Mouse (Mus musculus): Measurements from ENCODE around the gene Zbtb9. TPM values are rescaled to one million over a fixed set of nuclear protein-coding genes. Genes with fewer than 3 reads are reported as not detected.

Gene Zbtb9
- total and polyA plus RNA-seq, 2 experiments from 2014 or later = 6.6 to 21.4 TPM

- peak overlapping the region; percentile 77 for H3K4me3 ChIP-seq (ENCODE audit: low read length)
- H3K36me3 ChIP-seq (ENCODE audit: insufficient read depth, low read length) = peaks cover 11% of the 10 kb centered on the region; the same call in 1 of the 2 replicates
- peak; percentile 25; the same call in 1 of the 2 replicates for ATAC-seq
- peak overlapping the region; percentile 91 for H3K27ac ChIP-seq
- peak overlapping the region; percentile 97 for H3K9ac ChIP-seq (replicated peaks; ENCODE audit: low read length)
- H3K9me3 ChIP-seq (ENCODE audit: low read length) = no peaks in the 10 kb centered on the region
- TF ChIP-seq CTCF (IDR thresholded peaks at IDR 0.05; ENCODE audit: low read depth) = 0 out of 2 replicates have a peak, but pooled peaks have one; percentile 5
- no peaks in the 10 kb centered on the region for H3K27me3 ChIP-seq (ENCODE audit: insufficient read depth, low read length)
- WGBS = 30% methylated on average over 12 of the region's 12 CpGs
- peak; percentile 66 for DNase-seq (ENCODE audit: low spot score)
- H3K4me2 ChIP-seq (ENCODE audit: low read depth, low read length) = peak overlapping the region; percentile 82
- H3K4me1 ChIP-seq (ENCODE audit: insufficient read depth, low read length) = peaks cover 10% of the 10 kb centered on the region
Measured at GRCm38 (mm10) chr17:27027460-27028283, 54.7 kb downstream of the Zbtb9 start.

DNA sequence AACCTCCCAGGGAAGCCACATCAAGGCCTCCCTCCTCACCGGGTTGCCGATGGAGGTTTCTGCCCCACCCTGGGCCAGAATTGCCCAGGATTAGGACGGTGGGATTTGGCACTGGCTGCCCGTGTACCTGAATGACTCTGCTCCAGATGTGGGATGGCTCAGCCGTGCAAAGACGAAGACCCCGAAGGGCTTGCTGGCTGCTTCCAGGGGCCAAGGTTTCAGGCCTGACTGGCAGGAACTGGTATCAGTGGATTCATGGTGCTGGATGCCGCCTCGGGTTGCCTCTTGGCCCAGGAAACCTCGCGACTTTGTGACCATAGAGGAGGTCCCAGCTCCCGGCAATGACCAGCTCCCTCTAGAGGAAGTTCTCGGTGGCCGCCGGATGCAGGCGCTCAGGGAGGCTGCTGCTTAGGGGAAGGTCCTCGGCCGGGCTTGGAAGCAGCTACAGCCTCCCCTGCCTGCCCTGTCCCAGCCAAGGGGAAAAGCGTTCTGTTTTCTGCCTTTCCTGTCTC, 55.4 kb downstream of the Zbtb9 start:
- Histone ChIP-seq H3K4me2 (ENCODE audit: low read depth, low read length) (peak overlapping the region; percentile 82), H3K36me3 (ENCODE audit: insufficient read depth, low read length) (peaks cover 10% of the 10 kb centered on the region; the same call in 1 of the 2 replicates), H3K9me3 (ENCODE audit: low read length) (no peaks in the 10 kb centered on the region), H3K27ac (peak overlapping the region; percentile 91), H3K9ac (replicated peaks; ENCODE audit: low read length) (peak overlapping the region; percentile 97), H3K4me1 (ENCODE audit: insufficient read depth, low read length) (peaks cover 10% of the 10 kb centered on the region), H3K4me3 (ENCODE audit: low read length) (peak overlapping the region; percentile 77), H3K27me3 (ENCODE audit: insufficient read depth, low read length) (no peaks in the 10 kb centered on the region)
- DNase-seq (ENCODE audit: low spot score) (peak; percentile 91), ATAC-seq (peak; percentile 89)
- WGBS = 2% methylated on average over 19 of the region's 19 CpGs
- peak; percentile 91 for TF ChIP-seq CTCF (IDR thresholded peaks at IDR 0.05; ENCODE audit: low read depth)

GRCm38 (mm10) chr17:27028909-27029308, 55.9 kb downstream of the Zbtb9 start, which contains the start of gene Bak1:
Bak1 (minus strand) TSS chr17:27029009.
- peak within 1 kb of the TSS; percentile 82 for H3K4me2 ChIP-seq (ENCODE audit: low read depth, low read length)
- 64% methylated on average over 2 of the region's 4 CpGs for WGBS
- H3K9me3 ChIP-seq (ENCODE audit: low read length) = no peaks in the 10 kb centered on the region
- no peak; the same call in 1 of the 2 replicates for ATAC-seq
- H3K4me3 ChIP-seq (ENCODE audit: low read length) = peak within 1 kb of the TSS; percentile 77
- peak within 1 kb of the TSS; percentile 91 for H3K27ac ChIP-seq
- H3K4me1 ChIP-seq (ENCODE audit: insufficient read depth, low read length) = peaks cover 10% of the 10 kb centered on the region
- peaks cover 10% of the 10 kb centered on the region; the same call in 1 of the 2 replicates for H3K36me3 ChIP-seq (ENCODE audit: insufficient read depth, low read length)
- H3K9ac ChIP-seq (replicated peaks; ENCODE audit: low read length) = peak within 1 kb of the TSS; percentile 97
- no peak for DNase-seq (ENCODE audit: low spot score)
- TF ChIP-seq CTCF (IDR thresholded peaks at IDR 0.05; ENCODE audit: low read depth) = no peak
- no peaks in the 10 kb centered on the region for H3K27me3 ChIP-seq (ENCODE audit: insufficient read depth, low read length)

- DNase-seq (ENCODE audit: low spot score) (no peak), ATAC-seq (no peak)
- H3K36me3 ChIP-seq (ENCODE audit: insufficient read depth, low read length) = peaks cover 10% of the 10 kb centered on the region; the same call in 1 of the 2 replicates
- H3K27ac ChIP-seq = no peak overlapping the region
- H3K4me1 ChIP-seq (ENCODE audit: insufficient read depth, low read length) = peaks cover 10% of the 10 kb centered on the region
- no peak for TF ChIP-seq CTCF (IDR thresholded peaks at IDR 0.05; ENCODE audit: low read depth)
- no peak overlapping the region for H3K4me2 ChIP-seq (ENCODE audit: low read depth, low read length)
- H3K9me3 ChIP-seq (ENCODE audit: low read length) = no peaks in the 10 kb centered on the region
- WGBS = 90% methylated on average over 14 of the region's 14 CpGs
- H3K4me3 ChIP-seq (ENCODE audit: low read length) = no peak overlapping the region
- H3K27me3 ChIP-seq (ENCODE audit: insufficient read depth, low read length) = no peaks in the 10 kb centered on the region
- no peak overlapping the region for H3K9ac ChIP-seq (replicated peaks; ENCODE audit: low read length)
Measured at GRCm38 (mm10) chr17:27029431-27029830, 56.5 kb downstream of the Zbtb9 start.

DNA sequence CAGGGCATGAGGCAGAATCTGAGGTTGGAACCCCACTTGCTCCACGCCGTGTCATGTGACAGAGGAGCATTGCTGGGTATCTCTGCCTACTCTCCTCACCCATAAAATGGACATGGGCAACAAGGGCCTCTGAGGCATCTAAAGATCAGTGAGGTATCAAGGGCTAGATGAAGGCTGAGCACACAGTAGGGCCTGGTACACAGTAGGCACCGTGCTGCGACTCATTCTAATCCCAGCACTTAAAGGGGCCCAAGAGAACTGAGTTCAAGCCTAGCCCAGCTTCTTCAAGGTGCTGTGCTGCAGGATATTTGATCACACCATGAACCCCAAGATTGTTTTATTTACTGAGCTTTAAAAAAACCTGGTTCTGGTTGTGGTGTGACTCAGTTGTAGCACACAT, 57.9 kb downstream of the Zbtb9 start:
- Histone ChIP-seq H3K27me3 (ENCODE audit: insufficient read depth, low read length) (no peaks in the 10 kb centered on the region), H3K27ac (no peak overlapping the region), H3K36me3 (ENCODE audit: insufficient read depth, low read length) (no peaks in the 10 kb centered on the region), H3K9ac (replicated peaks; ENCODE audit: low read length) (no peak overlapping the region), H3K4me2 (ENCODE audit: low read depth, low read length) (no peak overlapping the region), H3K9me3 (ENCODE audit: low read length) (no peaks in the 10 kb centered on the region), H3K4me1 (ENCODE audit: insufficient read depth, low read length) (peaks cover 10% of the 10 kb centered on the region), H3K4me3 (ENCODE audit: low read length) (no peak overlapping the region)
- 92% methylated on average over 4 of the region's 4 CpGs for WGBS
- no peak for DNase-seq (ENCODE audit: low spot score)
- TF ChIP-seq CTCF (IDR thresholded peaks at IDR 0.05; ENCODE audit: low read depth) = no peak
- no peak for ATAC-seq

DNA sequence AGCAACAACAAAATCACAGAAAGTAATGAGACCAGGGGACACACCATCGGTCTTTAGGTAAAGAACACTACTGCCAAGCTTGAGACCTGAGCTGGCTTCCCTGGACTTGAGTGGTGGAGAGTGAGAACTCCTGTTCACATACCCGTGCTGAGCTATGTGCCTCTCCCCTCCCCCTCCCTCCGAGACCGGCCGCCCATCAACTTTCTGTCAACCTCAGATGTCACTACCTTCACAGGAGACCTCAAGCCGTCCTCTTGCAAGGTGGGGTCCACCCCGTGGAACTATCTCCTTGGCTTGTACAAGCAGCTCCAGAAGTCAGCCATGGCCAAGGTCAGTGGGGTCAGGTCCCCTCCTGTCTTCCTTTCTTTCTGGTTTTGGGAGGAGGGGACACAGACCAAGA, 59.4 kb downstream of the Zbtb9 start:
- no peak for TF ChIP-seq CTCF (IDR thresholded peaks at IDR 0.05; ENCODE audit: low read depth)
- ATAC-seq (no peak), DNase-seq (ENCODE audit: low spot score) (no peak)
- 67% methylated on average over 7 of the region's 7 CpGs for WGBS
- Histone ChIP-seq H3K4me1 (ENCODE audit: insufficient read depth, low read length) (peaks cover 6% of the 10 kb centered on the region), H3K4me3 (ENCODE audit: low read length) (no peak overlapping the region), H3K9me3 (ENCODE audit: low read length) (no peaks in the 10 kb centered on the region), H3K27me3 (ENCODE audit: insufficient read depth, low read length) (no peaks in the 10 kb centered on the region), H3K36me3 (ENCODE audit: insufficient read depth, low read length) (no peaks in the 10 kb centered on the region), H3K4me2 (ENCODE audit: low read depth, low read length) (no peak overlapping the region), H3K9ac (replicated peaks; ENCODE audit: low read length) (no peak overlapping the region), H3K27ac (no peak overlapping the region)
